Mouse (Mus musculus) T-helper 1 cell (primary cell): Measurements from ENCODE around the gene Ptpn21.

Source experiments
- in situ Hi-C: fragments of 300-600 bp; cut with MboI, MseI; formaldehyde crosslinking; loops from one replicate; pipeline ENCODE4 v1.15.1; 2025; ENCODE audit warnings: high pct_unique_total_duplicates

The Ptpn21 gene

GRCm38 (mm10) chr12:98726078-98726477 lies 11.1 kb downstream of the Ptpn21 start:
- in situ Hi-C loops, result loop anchor here (10.0 to 25.0 kb wide), 2 partner anchors 111 to 439 kb away; no protein-coding TSS in a partner anchor

- in situ Hi-C loops, result loop anchor here (10.0 to 25.0 kb wide), 2 partner anchors 110 to 438 kb away; no protein-coding TSS in a partner anchor
Observed at GRCm38 (mm10) chr12:98724976-98725375, 12.2 kb downstream of the Ptpn21 start.

- in situ Hi-C loops, result loop anchor here (10.0 kb wide), 1 partner anchor 109 kb away; no protein-coding TSS in a partner anchor
Observed at GRCm38 (mm10) chr12:98724224-98724623, 13.0 kb downstream of the Ptpn21 start.

GRCm38 (mm10) chr12:98721030-98721429 lies 16.2 kb downstream of the Ptpn21 start:
- in situ Hi-C loops, result loop anchor here (10.0 kb wide), 1 partner anchor 106 kb away; no protein-coding TSS in a partner anchor

GRCm38 (mm10) chr12:98720628-98721027 lies 16.6 kb downstream of the Ptpn21 start:
- in situ Hi-C loops, result loop anchor here (10.0 kb wide), 1 partner anchor 106 kb away; no protein-coding TSS in a partner anchor

- in situ Hi-C loops, result no loop called here
Observed at GRCm38 (mm10) chr12:98716142-98716541, 21.1 kb downstream of the Ptpn21 start.

GRCm38 (mm10) chr12:98714757-98715156 lies 22.4 kb downstream of the Ptpn21 start:
- in situ Hi-C loops, result no loop called here

- in situ Hi-C loops, result no loop called here
Observed at GRCm38 (mm10) chr12:98713621-98714103, 23.5 kb downstream of the Ptpn21 start.

- in situ Hi-C loops, result no loop called here
Observed at GRCm38 (mm10) chr12:98712819-98713218, 24.4 kb downstream of the Ptpn21 start.

GRCm38 (mm10) chr12:98703961-98704360 lies 33.2 kb downstream of the Ptpn21 start:
- in situ Hi-C loops, result no loop called here

- in situ Hi-C loops, result no loop called here
Observed at GRCm38 (mm10) chr12:98703554-98703953, 33.7 kb downstream of the Ptpn21 start.

- in situ Hi-C loops, result no loop called here
Observed at GRCm38 (mm10) chr12:98701564-98701963, 35.6 kb downstream of the Ptpn21 start.

- in situ Hi-C loops, result no loop called here
Observed at GRCm38 (mm10) chr12:98697202-98697601, 40.0 kb downstream of the Ptpn21 start.

- in situ Hi-C loops, result no loop called here
Observed at GRCm38 (mm10) chr12:98690230-98690629, 47.0 kb downstream of the Ptpn21 start.

- in situ Hi-C loops, result no loop called here
Observed at GRCm38 (mm10) chr12:98683574-98683973, 53.6 kb downstream of the Ptpn21 start.

GRCm38 (mm10) chr12:98683171-98683570 lies 54.0 kb downstream of the Ptpn21 start:
- in situ Hi-C loops, result no loop called here

GRCm38 (mm10) chr12:98682196-98682595 lies 55.0 kb downstream of the Ptpn21 start:
- in situ Hi-C loops, result no loop called here

GRCm38 (mm10) chr12:98679906-98680305 lies 57.3 kb downstream of the Ptpn21 start:
- in situ Hi-C loops, result loop anchor here (10.0 kb wide), 1 partner anchor 55 kb away; the partner anchor contains the start of gene Ptpn21

- in situ Hi-C loops, result loop anchor here (10.0 kb wide), 1 partner anchor 57 kb away; the partner anchor contains the start of gene Ptpn21
Observed at GRCm38 (mm10) chr12:98677336-98677735, 59.9 kb downstream of the Ptpn21 start.

- in situ Hi-C loops, result loop anchor here (10.0 kb wide), 1 partner anchor 58 kb away; the partner anchor contains the start of gene Ptpn21
Observed at GRCm38 (mm10) chr12:98676861-98677260, 60.3 kb downstream of the Ptpn21 start.

- in situ Hi-C loops, result loop anchor here (10.0 kb wide), 1 partner anchor 60 kb away; the partner anchor contains the start of gene Ptpn21
Observed at GRCm38 (mm10) chr12:98674627-98675143, 62.5 kb downstream of the Ptpn21 start.

- in situ Hi-C loops, result loop anchor here (10.0 kb wide), 1 partner anchor 61 kb away; the partner anchor contains the start of gene Ptpn21
Observed at GRCm38 (mm10) chr12:98673879-98674278, 63.3 kb downstream of the Ptpn21 start.

- in situ Hi-C loops, result loop anchor here (10.0 kb wide), 1 partner anchor 64 kb away; the partner anchor contains the start of gene Ptpn21
Observed at GRCm38 (mm10) chr12:98670429-98670828, 66.8 kb downstream of the Ptpn21 start.
